Mouse (Mus musculus) lung, postnatal 0 days (tissue): ENCODE results near the gene Zfp385b.

ENCODE experiments used
- CTCF ChIP-seq: IDR thresholded peaks from 2 replicates; pipeline ENCODE4 v1.5.1; 2016; ENCODE audit warnings: antibody characterized with exemption, mild to moderate bottlenecking
- EP300 ChIP-seq: IDR thresholded peaks from 2 replicates; pipeline ENCODE4 v1.6.1; 2016; ENCODE audit warnings: antibody characterized with exemption, mild to moderate bottlenecking, control low read depth

- TF ChIP-seq CTCF (peak; percentile 65), EP300 (no peak)
Observed at GRCm38 (mm10) chr2:77795859-77796552, 23.4 kb downstream of the Zfp385b start.
